8 mouse cellular contexts compared by ENCODE assay signal in the genomic region with DNA sequence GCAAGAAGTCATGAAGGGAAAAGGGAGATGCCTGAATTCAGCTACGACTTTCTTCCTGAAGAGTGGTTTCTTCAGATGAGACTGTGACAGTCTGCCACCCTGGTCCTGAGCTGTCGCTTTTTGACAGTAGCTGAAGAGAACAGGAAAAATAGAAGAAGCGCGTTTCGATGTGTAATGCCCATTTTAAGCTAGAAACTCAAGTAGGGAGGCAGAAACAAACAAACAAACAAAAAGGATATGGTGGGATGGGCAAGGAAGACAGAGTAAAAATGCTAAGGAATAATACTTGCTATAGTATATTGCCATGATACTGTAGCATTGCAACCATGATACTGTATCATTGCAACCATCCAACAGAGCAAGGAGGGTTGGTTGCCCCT. TPM values are rescaled to one million over a fixed set of nuclear protein-coding genes. Genes with fewer than 3 reads are reported as not detected.
DNase-seq lines count a peak whose midpoint lies in the region; ATAC-seq and TF ChIP-seq lines count a peak whose summit lies in the region.

No protein-coding gene starts in this region.

- WGBS in neural tube, embryonic 11.5 days: 9% methylated on average over 5 of the region's 5 CpGs
- 10% methylated on average over 5 of the region's 5 CpGs for WGBS in limb, embryonic 12.5 days
- 14% methylated on average over 5 of the region's 5 CpGs for WGBS in stomach, embryonic 16.5 days

- H3K27ac ChIP-seq in gastrocnemius, adult 2 months: no peak overlapping the region
- no peak overlapping the region for H3K27ac ChIP-seq in neural tube, embryonic 11.5 days (ENCODE audit: low read depth, low read length)
- no peak overlapping the region for H3K27ac ChIP-seq in limb, embryonic 12.5 days
- H3K27ac ChIP-seq in stomach, embryonic 16.5 days (ENCODE audit: low read length): no peak overlapping the region

- TF ChIP-seq CTCF in gastrocnemius, adult 2 months (IDR thresholded peaks at IDR 0.05): no peak

- intact Hi-C loops in gastrocnemius, adult 2 months (cut with DNase I): loop anchor here (2.0 kb wide), 1 partner anchor 84 kb away; no protein-coding TSS in a partner anchor

- H3K9ac ChIP-seq in neural tube, embryonic 11.5 days (ENCODE audit: low read length): no peak overlapping the region
- H3K9ac ChIP-seq in limb, embryonic 12.5 days (replicated peaks): no peak overlapping the region
- no peak overlapping the region; the same call in 1 of the 2 replicates for H3K9ac ChIP-seq in stomach, embryonic 16.5 days (ENCODE audit: low read length)

- no peaks in the 10 kb centered on the region for H3K36me3 ChIP-seq in neural tube, embryonic 11.5 days (ENCODE audit: control insufficient read depth, insufficient read depth, low read length)
- no peaks in the 10 kb centered on the region for H3K36me3 ChIP-seq in limb, embryonic 12.5 days
- no peaks in the 10 kb centered on the region for H3K36me3 ChIP-seq in stomach, embryonic 16.5 days (ENCODE audit: control insufficient read depth, insufficient read depth, low read length)

- H3K4me1 ChIP-seq in neural tube, embryonic 11.5 days (ENCODE audit: control insufficient read depth, insufficient read depth, low read length): peaks cover 7% of the 10 kb centered on the region
- peaks cover 24% of the 10 kb centered on the region for H3K4me1 ChIP-seq in limb, embryonic 12.5 days (replicated peaks)
- H3K4me1 ChIP-seq in stomach, embryonic 16.5 days (ENCODE audit: control insufficient read depth, insufficient read depth, low read length): peaks cover 13% of the 10 kb centered on the region; the same call in 1 of the 2 replicates

- H3K27me3 ChIP-seq in neural tube, embryonic 11.5 days (ENCODE audit: control insufficient read depth, insufficient read depth, low read length): peaks cover 65% of the 10 kb centered on the region
- H3K27me3 ChIP-seq in limb, embryonic 12.5 days: peaks cover 85% of the 10 kb centered on the region
- peaks cover 63% of the 10 kb centered on the region for H3K27me3 ChIP-seq in stomach, embryonic 16.5 days (ENCODE audit: control insufficient read depth, insufficient read depth, low read length)

- no peaks in the 10 kb centered on the region for H3K9me3 ChIP-seq in neural tube, embryonic 11.5 days (ENCODE audit: control insufficient read depth, low read length)
- no peaks in the 10 kb centered on the region for H3K9me3 ChIP-seq in limb, embryonic 12.5 days
- H3K9me3 ChIP-seq in stomach, embryonic 16.5 days (replicated peaks; ENCODE audit: control insufficient read depth, low read length): no peaks in the 10 kb centered on the region

- peak overlapping the region; percentile 60 for H3K4me2 ChIP-seq in neural tube, embryonic 11.5 days (ENCODE audit: low read depth)
- peak overlapping the region; percentile 97 for H3K4me2 ChIP-seq in limb, embryonic 12.5 days
- peak overlapping the region; percentile 91 for H3K4me2 ChIP-seq in stomach, embryonic 16.5 days (ENCODE audit: low read depth, low read length)

- ATAC-seq in neural tube, embryonic 11.5 days (ENCODE audit: insufficient read depth, low FRiP score, low TSS enrichment): no peak
- no peak for ATAC-seq in limb, embryonic 12.5 days (ENCODE audit: insufficient number of reproducible peaks, insufficient read depth, low FRiP score, low TSS enrichment, low read depth)
- ATAC-seq in stomach, embryonic 16.5 days (ENCODE audit: insufficient read depth, low FRiP score): no peak
- no peak for ATAC-seq in granulocyte monocyte progenitor cell, adult 5-6 weeks (replicated peaks; ENCODE audit: poor library complexity, severe bottlenecking)

- H3K4me3 ChIP-seq in gastrocnemius, adult 2 months: peak overlapping the region; percentile 71
- peak overlapping the region; percentile 47 for H3K4me3 ChIP-seq in neural tube, embryonic 11.5 days (ENCODE audit: low read depth, low read length)
- H3K4me3 ChIP-seq in limb, embryonic 12.5 days (replicated peaks): peak overlapping the region; percentile 53
- H3K4me3 ChIP-seq in stomach, embryonic 16.5 days (replicated peaks; ENCODE audit: low read length): peak overlapping the region; percentile 50

- no peak for DNase-seq in gastrocnemius, adult 2 months
- DNase-seq in gastrocnemius, postnatal 10 days: no peak
- no peak for DNase-seq in neural tube, embryonic 11.5 days (ENCODE audit: low spot score)
- DNase-seq in neural tube, embryonic 10.5 days (ENCODE audit: extremely low spot score, low spot score): no peak
- DNase-seq in lung, postnatal 36 days: no peak

RNA-seq across cellular contexts. Expression of a gene that starts 27.9 kb away (rescaled TPM):
- total RNA-seq in gastrocnemius, adult 2 months (2021): not detected
- total RNA-seq in gastrocnemius, postnatal 10 days (2021): under 1 TPM; 0.18 to 0.21 TPM
- polyA plus RNA-seq in neural tube, embryonic 11.5 days (2014; fragmentation: Nextera tagmentation; extraction: Ambion mirVana): 85.4 and 89.9 TPM in 2 replicates
- 0.10 TPM in 1 of 2 replicates, not detected in the other for polyA plus RNA-seq in limb, embryonic 12.5 days (2016; fragmentation: Nextera tagmentation; extraction: Ambion mirVana)
- not detected in 2 replicates for polyA plus RNA-seq in stomach, embryonic 16.5 days (2015; fragmentation: Nextera tagmentation; extraction: Ambion mirVana)
- 0.95 TPM in 1 of 2 replicates, not detected in the other for total RNA-seq in granulocyte monocyte progenitor cell, adult 5-6 weeks (2014; fragmentation: Nextera tagmentation)
- 0.13 and 2.2 TPM in 2 replicates for total RNA-seq in granulocyte monocyte progenitor cell, adult 5-6 weeks (2017)

RNA-seq across cellular contexts. Expression of a gene that starts 28.2 kb away (rescaled TPM):
- total RNA-seq in gastrocnemius, adult 2 months (2021): 1 to 10 TPM; 4.0 to 5.1 TPM
- 10 to 100 TPM in 1 of 2 experiments, 1 to 10 TPM in 1; 8.9 to 12.3 TPM for total RNA-seq in gastrocnemius, postnatal 10 days (2021)
- 35.4 and 39.9 TPM in 2 replicates for polyA plus RNA-seq in neural tube, embryonic 11.5 days (2014; fragmentation: Nextera tagmentation; extraction: Ambion mirVana)
- polyA plus RNA-seq in limb, embryonic 12.5 days (2016; fragmentation: Nextera tagmentation; extraction: Ambion mirVana): 40.4 and 45.0 TPM in 2 replicates
- polyA plus RNA-seq in stomach, embryonic 16.5 days (2015; fragmentation: Nextera tagmentation; extraction: Ambion mirVana): 15.3 and 16.1 TPM in 2 replicates
- total RNA-seq in granulocyte monocyte progenitor cell, adult 5-6 weeks (2014; fragmentation: Nextera tagmentation): 24.7 and 30.4 TPM in 2 replicates
- 20.6 and 31.1 TPM in 2 replicates for total RNA-seq in granulocyte monocyte progenitor cell, adult 5-6 weeks (2017)

RNA-seq across cellular contexts. Expression of a gene that starts 59.3 kb away (rescaled TPM):
- total RNA-seq in gastrocnemius, adult 2 months (2021): 10 to 100 TPM in 1 of 2 experiments, 1 to 10 TPM in 1; 8.6 to 10.6 TPM
- total RNA-seq in gastrocnemius, postnatal 10 days (2021): 10 to 100 TPM; 21.1 to 25.4 TPM
- polyA plus RNA-seq in neural tube, embryonic 11.5 days (2014; fragmentation: Nextera tagmentation; extraction: Ambion mirVana): 6.7 and 11.6 TPM in 2 replicates
- polyA plus RNA-seq in limb, embryonic 12.5 days (2016; fragmentation: Nextera tagmentation; extraction: Ambion mirVana): 8.4 and 10.3 TPM in 2 replicates
- polyA plus RNA-seq in stomach, embryonic 16.5 days (2015; fragmentation: Nextera tagmentation; extraction: Ambion mirVana): 12.3 and 13.3 TPM in 2 replicates
- total RNA-seq in granulocyte monocyte progenitor cell, adult 5-6 weeks (2014; fragmentation: Nextera tagmentation): 0.30 TPM in 1 of 2 replicates, not detected in the other
- total RNA-seq in granulocyte monocyte progenitor cell, adult 5-6 weeks (2017): 0.04 TPM in 1 of 2 replicates, not detected in the other

Comparison
In these comparisons a context has a peak if more than half of its experiments do, and no peak if none do; other contexts are left out.
1. RNA of a gene that starts 59.3 kb away (total RNA-seq): 21.1 to 25.4 TPM in gastrocnemius, postnatal 10 days and 8.6 to 10.6 TPM in gastrocnemius, adult 2 months; 0.04 to 0.30 TPM in granulocyte monocyte progenitor cell, adult 5-6 weeks; every median in the first group is over 4 times any median in the second.
2. Peak in every context shown above with its lines, with median percentiles within 50 percentile points of each other: H3K4me3 ChIP-seq and H3K4me2 ChIP-seq.